Mouse (Mus musculus): ENCODE results near the gene Acadvl. TPM values are rescaled to one million over a fixed set of nuclear protein-coding genes. Genes with fewer than 3 reads are reported as not detected.

The Acadvl gene
- polyA plus RNA-seq, 1 experiment from 2014 or later: 95.5 TPM

- peaks cover 46% of the 10 kb centered on the region for H3K4me1 ChIP-seq (ENCODE audit: control insufficient read depth, insufficient read depth, low read length)
- 2% methylated on average over 40 of the region's 40 CpGs for WGBS
Observed at GRCm38 (mm10) chr11:70021264-70022132, 6.3 kb upstream of the Acadvl start.

GRCm38 (mm10) chr11:70020731-70021263 lies 5.6 kb upstream of the Acadvl start:
- DNase-seq (ENCODE audit: low spot score) (peak; percentile 93), ATAC-seq (ENCODE audit: low read depth) (peak; percentile 87)
- Histone ChIP-seq H3K4me2 (ENCODE audit: low read depth, low read length) (peak overlapping the region; percentile 85), H3K4me3 (ENCODE audit: low read depth, low read length) (peak overlapping the region; percentile 69), H3K27ac (replicated peaks; ENCODE audit: low read depth, low read length) (peak overlapping the region; percentile 94), H3K4me1 (ENCODE audit: control insufficient read depth, insufficient read depth, low read length) (peaks cover 39% of the 10 kb centered on the region), H3K9me3 (ENCODE audit: control insufficient read depth, low read length) (no peaks in the 10 kb centered on the region), H3K27me3 (replicated peaks; ENCODE audit: control insufficient read depth, insufficient read depth, low read length) (no peaks in the 10 kb centered on the region), H3K36me3 (ENCODE audit: control insufficient read depth, insufficient read depth, low read length) (no peaks in the 10 kb centered on the region), H3K9ac (ENCODE audit: low read depth, low read length) (peak overlapping the region; percentile 41)
- under 1% methylated on average over 8 of the region's 8 CpGs for WGBS

More at GRCm38 (mm10) chr11:70021264-70022132, 6.3 kb upstream of the Acadvl start:
- H3K4me2 ChIP-seq (ENCODE audit: low read depth, low read length): peak overlapping the region; percentile 85
- peak; percentile 99 for DNase-seq (ENCODE audit: low spot score)
- H3K27ac ChIP-seq (replicated peaks; ENCODE audit: low read depth, low read length): peak overlapping the region; percentile 94; the same call in 1 of the 2 replicates
- peak; percentile 61 for ATAC-seq (ENCODE audit: low read depth)
- no peaks in the 10 kb centered on the region for H3K27me3 ChIP-seq (replicated peaks; ENCODE audit: control insufficient read depth, insufficient read depth, low read length)
- H3K4me3 ChIP-seq (ENCODE audit: low read depth, low read length): peak overlapping the region; percentile 69
- H3K9ac ChIP-seq (ENCODE audit: low read depth, low read length): peak overlapping the region; percentile 41
- H3K9me3 ChIP-seq (ENCODE audit: control insufficient read depth, low read length): no peaks in the 10 kb centered on the region
- H3K36me3 ChIP-seq (ENCODE audit: control insufficient read depth, insufficient read depth, low read length): no peaks in the 10 kb centered on the region

- Histone ChIP-seq H3K9me3 (ENCODE audit: control insufficient read depth, low read length) (no peaks in the 10 kb centered on the region), H3K4me3 (ENCODE audit: low read depth, low read length) (peak overlapping the region; percentile 69), H3K9ac (ENCODE audit: low read depth, low read length) (peak overlapping the region; percentile 85; the same call in 1 of the 2 replicates), H3K4me2 (ENCODE audit: low read depth, low read length) (peak overlapping the region; percentile 85), H3K36me3 (ENCODE audit: control insufficient read depth, insufficient read depth, low read length) (no peaks in the 10 kb centered on the region), H3K27ac (replicated peaks; ENCODE audit: low read depth, low read length) (peak overlapping the region; percentile 94), H3K27me3 (replicated peaks; ENCODE audit: control insufficient read depth, insufficient read depth, low read length) (no peaks in the 10 kb centered on the region), H3K4me1 (ENCODE audit: control insufficient read depth, insufficient read depth, low read length) (peaks cover 38% of the 10 kb centered on the region)
- ATAC-seq (ENCODE audit: low read depth) (no peak), DNase-seq (ENCODE audit: low spot score) (peak; percentile 64)
- WGBS: 15% methylated on average over 7 of the region's 8 CpGs
Observed at GRCm38 (mm10) chr11:70020022-70020631, 4.9 kb upstream of the Acadvl start.

GRCm38 (mm10) chr11:70019495-70020021 lies 4.3 kb upstream of the Acadvl start:
- Histone ChIP-seq H3K4me1 (ENCODE audit: control insufficient read depth, insufficient read depth, low read length) (peaks cover 40% of the 10 kb centered on the region), H3K27ac (replicated peaks; ENCODE audit: low read depth, low read length) (peak overlapping the region; percentile 94), H3K9me3 (ENCODE audit: control insufficient read depth, low read length) (no peaks in the 10 kb centered on the region), H3K4me3 (ENCODE audit: low read depth, low read length) (peak overlapping the region; percentile 69), H3K36me3 (ENCODE audit: control insufficient read depth, insufficient read depth, low read length) (no peaks in the 10 kb centered on the region), H3K4me2 (ENCODE audit: low read depth, low read length) (peak overlapping the region; percentile 85), H3K9ac (ENCODE audit: low read depth, low read length) (peak overlapping the region; percentile 85), H3K27me3 (replicated peaks; ENCODE audit: control insufficient read depth, insufficient read depth, low read length) (no peaks in the 10 kb centered on the region)
- WGBS: 10% methylated on average over 1 of the region's 2 CpGs
- no peak for DNase-seq (ENCODE audit: low spot score)
- no peak for ATAC-seq (ENCODE audit: low read depth)

GRCm38 (mm10) chr11:70018131-70018990 lies 3.1 kb upstream of the Acadvl start:
- Histone ChIP-seq H3K27ac (replicated peaks; ENCODE audit: low read depth, low read length) (peak overlapping the region; percentile 94), H3K9me3 (ENCODE audit: control insufficient read depth, low read length) (no peaks in the 10 kb centered on the region), H3K27me3 (replicated peaks; ENCODE audit: control insufficient read depth, insufficient read depth, low read length) (no peaks in the 10 kb centered on the region), H3K36me3 (ENCODE audit: control insufficient read depth, insufficient read depth, low read length) (peaks cover 11% of the 10 kb centered on the region; the same call in 1 of the 2 replicates), H3K9ac (ENCODE audit: low read depth, low read length) (peak overlapping the region; percentile 85), H3K4me1 (ENCODE audit: control insufficient read depth, insufficient read depth, low read length) (peaks cover 38% of the 10 kb centered on the region), H3K4me3 (ENCODE audit: low read depth, low read length) (peak overlapping the region; percentile 69), H3K4me2 (ENCODE audit: low read depth, low read length) (peak overlapping the region; percentile 85)
- ATAC-seq (ENCODE audit: low read depth) (no peak), DNase-seq (ENCODE audit: low spot score) (peak; percentile 92)
- 1% methylated on average over 18 of the region's 25 CpGs for WGBS

GRCm38 (mm10) chr11:70017199-70017767 lies 2.1 kb upstream of the Acadvl start:
- Histone ChIP-seq H3K4me1 (ENCODE audit: control insufficient read depth, insufficient read depth, low read length) (peaks cover 35% of the 10 kb centered on the region), H3K9ac (ENCODE audit: low read depth, low read length) (peak overlapping the region; percentile 85)

GRCm38 (mm10) chr11:70016669-70017068 lies 1.5 kb upstream of the Acadvl start, which contains the start of gene Dlg4:
Gene Dlg4, plus strand, starts transcription at chr11:70016942.
- DNase-seq (ENCODE audit: low spot score) (no peak), ATAC-seq (ENCODE audit: low read depth) (no peak)
- Histone ChIP-seq H3K9ac (ENCODE audit: low read depth, low read length) (peak within 1 kb of the TSS; percentile 85), H3K27me3 (replicated peaks; ENCODE audit: control insufficient read depth, insufficient read depth, low read length) (no peaks in the 10 kb centered on the region), H3K36me3 (ENCODE audit: control insufficient read depth, insufficient read depth, low read length) (peaks cover 28% of the 10 kb centered on the region), H3K4me2 (ENCODE audit: low read depth, low read length) (peak within 1 kb of the TSS; percentile 85), H3K4me3 (ENCODE audit: low read depth, low read length) (peak within 1 kb of the TSS; percentile 69), H3K9me3 (ENCODE audit: control insufficient read depth, low read length) (no peaks in the 10 kb centered on the region), H3K4me1 (ENCODE audit: control insufficient read depth, insufficient read depth, low read length) (peaks cover 35% of the 10 kb centered on the region), H3K27ac (replicated peaks; ENCODE audit: low read depth, low read length) (peak within 1 kb of the TSS; percentile 82)
- WGBS: 64% methylated on average over 3 of the region's 3 CpGs

More at GRCm38 (mm10) chr11:70017199-70017767, 2.1 kb upstream of the Acadvl start:
- H3K27ac ChIP-seq (replicated peaks; ENCODE audit: low read depth, low read length): peak overlapping the region; percentile 82
- no peaks in the 10 kb centered on the region for H3K27me3 ChIP-seq (replicated peaks; ENCODE audit: control insufficient read depth, insufficient read depth, low read length)
- no peaks in the 10 kb centered on the region for H3K9me3 ChIP-seq (ENCODE audit: control insufficient read depth, low read length)
- peak overlapping the region; percentile 69; the same call in 1 of the 2 replicates for H3K4me3 ChIP-seq (ENCODE audit: low read depth, low read length)
- 35% methylated on average over 7 of the region's 7 CpGs for WGBS
- peak overlapping the region; percentile 85 for H3K4me2 ChIP-seq (ENCODE audit: low read depth, low read length)
- ATAC-seq (ENCODE audit: low read depth): no peak
- H3K36me3 ChIP-seq (ENCODE audit: control insufficient read depth, insufficient read depth, low read length): peaks cover 21% of the 10 kb centered on the region
- no peak for DNase-seq (ENCODE audit: low spot score)
